Mouse (Mus musculus): ENCODE measurements around the gene Ndst2.

DNA sequence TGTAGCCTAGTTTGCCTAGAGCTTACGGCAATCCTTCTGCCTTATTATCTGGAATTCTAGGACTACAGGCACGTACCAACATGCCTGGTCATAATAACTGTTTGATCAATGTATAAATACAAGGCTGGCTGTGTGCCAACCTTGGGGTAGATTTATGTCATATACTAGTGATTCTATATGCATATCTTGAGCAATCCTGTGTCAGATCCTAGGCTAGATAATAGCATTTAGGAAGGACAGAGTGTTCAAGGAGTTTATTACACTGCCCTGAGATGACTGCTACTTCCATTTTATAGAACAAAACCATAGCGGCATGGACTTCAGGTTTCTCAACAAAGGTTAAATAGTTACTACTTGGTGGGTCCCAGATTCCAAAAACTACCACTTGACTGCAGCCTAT lies 37.6 kb upstream of the Ndst2 start:
- TF ChIP-seq MAX (IDR thresholded peaks at IDR 0.05; ENCODE audit: low read depth) (no peak), USF1 (IDR thresholded peaks at IDR 0.05; ENCODE audit: low read depth) (no peak), MYOD1 (IDR thresholded peaks at IDR 0.05; ENCODE audit: control insufficient read depth in 1 of 3, insufficient read length in 2 of 3, low read depth in 2 of 3) (no peak), POLR2A (IDR thresholded peaks at IDR 0.05; ENCODE audit: insufficient read length, low read depth) (no peak), POLR2AphosphoS2 (IDR thresholded peaks at IDR 0.05; ENCODE audit: insufficient read length, low read depth) (no peak)

Data from myocyte (in vitro differentiated cells).